Mouse (Mus musculus): ENCODE measurements around the gene Otop2. TPM values are rescaled to one million over a fixed set of nuclear protein-coding genes. Genes with fewer than 3 reads are reported as not detected.

Gene Otop2
- polyA plus RNA-seq, 1 experiment from 2014 or later = not detected

- no peak for TF ChIP-seq CTCF (IDR thresholded peaks at IDR 0.05)
- TF ChIP-seq EP300 (IDR thresholded peaks at IDR 0.05) = no peak
- Histone ChIP-seq H3K4me1 (ENCODE audit: insufficient read depth, low read depth, low read length) (no peaks in the 10 kb centered on the region), H3K4me3 (ENCODE audit: low read depth, low read length) (no peak overlapping the region), H3K27me3 (replicated peaks; ENCODE audit: insufficient read depth, low read length) (no peaks in the 10 kb centered on the region), H3K36me3 (ENCODE audit: insufficient read depth, low read length) (no peaks in the 10 kb centered on the region), H3K4me2 (replicated peaks; ENCODE audit: low read depth, low read length) (no peak overlapping the region), H3K9me3 (ENCODE audit: low read length) (no peaks in the 10 kb centered on the region), H3K27ac (ENCODE audit: low read length) (no peak overlapping the region), H3K9ac (replicated peaks; ENCODE audit: low read depth) (no peak overlapping the region)
- no peak for ATAC-seq
- DNase-seq (ENCODE audit: low spot score) = no peak
- WGBS = 19% methylated on average over 4 of the region's 4 CpGs
These were observed 21.7 kb upstream of the Otop2 start for GRCm38 (mm10) chr11:115285282-115285681.

GRCm38 (mm10) chr11:115286201-115286993 is 20.6 kb upstream of the Otop2 start:
- TF ChIP-seq EP300 (IDR thresholded peaks at IDR 0.05) (no peak), CTCF (IDR thresholded peaks at IDR 0.05) (no peak)
- 69% methylated on average over 19 of the region's 19 CpGs for WGBS
- Histone ChIP-seq H3K27ac (ENCODE audit: low read length) (no peak overlapping the region), H3K36me3 (ENCODE audit: insufficient read depth, low read length) (no peaks in the 10 kb centered on the region), H3K9me3 (ENCODE audit: low read length) (no peaks in the 10 kb centered on the region), H3K27me3 (replicated peaks; ENCODE audit: insufficient read depth, low read length) (no peaks in the 10 kb centered on the region), H3K4me3 (ENCODE audit: low read depth, low read length) (no peak overlapping the region), H3K9ac (replicated peaks; ENCODE audit: low read depth) (no peak overlapping the region), H3K4me1 (ENCODE audit: insufficient read depth, low read depth, low read length) (0 out of 2 replicates have a peak, but pooled peaks cover under 1% of the 10 kb centered on the region), H3K4me2 (replicated peaks; ENCODE audit: low read depth, low read length) (no peak overlapping the region)
- DNase-seq (ENCODE audit: low spot score) (no peak), ATAC-seq (no peak)

- no peaks in the 10 kb centered on the region for H3K9me3 ChIP-seq (ENCODE audit: low read length)
- TF ChIP-seq CTCF (IDR thresholded peaks at IDR 0.05) (no peak), EP300 (IDR thresholded peaks at IDR 0.05) (no peak)
- 84% methylated on average over 5 of the region's 5 CpGs for WGBS
- H3K27ac ChIP-seq (ENCODE audit: low read length) = no peak overlapping the region
- H3K4me1 ChIP-seq (ENCODE audit: insufficient read depth, low read depth, low read length) = 0 out of 2 replicates have a peak, but pooled peaks cover 4% of the 10 kb centered on the region
- DNase-seq (ENCODE audit: low spot score) = no peak
- no peak overlapping the region for H3K9ac ChIP-seq (replicated peaks; ENCODE audit: low read depth)
- no peaks in the 10 kb centered on the region for H3K27me3 ChIP-seq (replicated peaks; ENCODE audit: insufficient read depth, low read length)
- no peak for ATAC-seq
- H3K4me2 ChIP-seq (replicated peaks; ENCODE audit: low read depth, low read length) = no peak overlapping the region
- no peaks in the 10 kb centered on the region for H3K36me3 ChIP-seq (ENCODE audit: insufficient read depth, low read length)
- H3K4me3 ChIP-seq (ENCODE audit: low read depth, low read length) = no peak overlapping the region
These were observed 19.6 kb upstream of the Otop2 start for GRCm38 (mm10) chr11:115287386-115287785.

GRCm38 (mm10) chr11:115288305-115288704 is 18.7 kb upstream of the Otop2 start:
- 86% methylated on average over 2 of the region's 2 CpGs for WGBS
- Histone ChIP-seq H3K27me3 (replicated peaks; ENCODE audit: insufficient read depth, low read length) (no peaks in the 10 kb centered on the region), H3K4me2 (replicated peaks; ENCODE audit: low read depth, low read length) (no peak overlapping the region), H3K36me3 (ENCODE audit: insufficient read depth, low read length) (no peaks in the 10 kb centered on the region), H3K4me1 (ENCODE audit: insufficient read depth, low read depth, low read length) (0 out of 2 replicates have a peak, but pooled peaks cover 4% of the 10 kb centered on the region), H3K9me3 (ENCODE audit: low read length) (no peaks in the 10 kb centered on the region), H3K27ac (ENCODE audit: low read length) (no peak overlapping the region), H3K4me3 (ENCODE audit: low read depth, low read length) (no peak overlapping the region), H3K9ac (replicated peaks; ENCODE audit: low read depth) (no peak overlapping the region)
- DNase-seq (ENCODE audit: low spot score) (no peak), ATAC-seq (no peak)
- no peak for TF ChIP-seq CTCF (IDR thresholded peaks at IDR 0.05)
- TF ChIP-seq EP300 (IDR thresholded peaks at IDR 0.05) = no peak

GRCm38 (mm10) chr11:115289885-115290284 is 17.1 kb upstream of the Otop2 start:
- Histone ChIP-seq H3K4me1 (ENCODE audit: insufficient read depth, low read depth, low read length) (0 out of 2 replicates have a peak, but pooled peaks cover 4% of the 10 kb centered on the region), H3K4me2 (replicated peaks; ENCODE audit: low read depth, low read length) (no peak overlapping the region), H3K27me3 (replicated peaks; ENCODE audit: insufficient read depth, low read length) (no peaks in the 10 kb centered on the region), H3K36me3 (ENCODE audit: insufficient read depth, low read length) (no peaks in the 10 kb centered on the region), H3K4me3 (ENCODE audit: low read depth, low read length) (no peak overlapping the region), H3K9ac (replicated peaks; ENCODE audit: low read depth) (no peak overlapping the region), H3K9me3 (ENCODE audit: low read length) (no peaks in the 10 kb centered on the region), H3K27ac (ENCODE audit: low read length) (no peak overlapping the region)
- DNase-seq (ENCODE audit: low spot score) = peak; percentile 36
- TF ChIP-seq CTCF (IDR thresholded peaks at IDR 0.05) (no peak), EP300 (IDR thresholded peaks at IDR 0.05) (no peak)
- 61% methylated on average over 8 of the region's 8 CpGs for WGBS
- ATAC-seq = no peak

GRCm38 (mm10) chr11:115290314-115290713 is 16.6 kb upstream of the Otop2 start:
- Histone ChIP-seq H3K36me3 (ENCODE audit: insufficient read depth, low read length) (no peaks in the 10 kb centered on the region), H3K4me3 (ENCODE audit: low read depth, low read length) (no peak overlapping the region), H3K27ac (ENCODE audit: low read length) (peak overlapping the region; percentile 51), H3K9me3 (ENCODE audit: low read length) (no peaks in the 10 kb centered on the region), H3K4me2 (replicated peaks; ENCODE audit: low read depth, low read length) (no peak overlapping the region), H3K9ac (replicated peaks; ENCODE audit: low read depth) (no peak overlapping the region), H3K27me3 (replicated peaks; ENCODE audit: insufficient read depth, low read length) (no peaks in the 10 kb centered on the region), H3K4me1 (ENCODE audit: insufficient read depth, low read depth, low read length) (0 out of 2 replicates have a peak, but pooled peaks cover 4% of the 10 kb centered on the region)
- DNase-seq (ENCODE audit: low spot score) = no peak
- no peak for TF ChIP-seq EP300 (IDR thresholded peaks at IDR 0.05)
- no peak for TF ChIP-seq CTCF (IDR thresholded peaks at IDR 0.05)
- ATAC-seq = no peak
- WGBS = 90% methylated on average over 1 of the region's 1 CpGs

Data from lung, postnatal 0 days (tissue).